Mouse (Mus musculus) liver, embryonic 14.5 days (tissue): ENCODE results near the gene Mfsd4a. TPM values are rescaled to one million over a fixed set of nuclear protein-coding genes. Genes with fewer than 3 reads are reported as not detected.

ENCODE experiments used
- ATAC-seq: fragments of 200-750 bp; cut with Nextera tagmentation; 2 replicates; pipeline ENCODE4 v1.8.0; 2017; ENCODE audit warnings: moderate number of reproducible peaks, mild to moderate bottlenecking, moderate library complexity; ENCODE audit not compliant: insufficient read depth
- DNase-seq, 3 experiments: peaks; one replicate each; pipeline ENCODE4 v3.0.0-alpha.2; 2012 to 2013; ENCODE audit warnings: low read depth in 3 of 3, low spot score in 3 of 3
- H3K27ac ChIP-seq: fragments of 300-500 bp; sonication (generic); 2 replicates; pipeline ENCODE4 v1.5.1; 2014; ENCODE audit warnings: moderate library complexity, mild to moderate bottlenecking, control low read depth, inconsistent platforms
- H3K27me3 ChIP-seq: fragments of 300-500 bp; sonication (generic); 2 replicates; pipeline ENCODE4 v1.6.1; 2014; ENCODE audit warnings: mild to moderate bottlenecking, low read length, moderate library complexity; ENCODE audit not compliant: control insufficient read depth, insufficient read depth
- H3K36me3 ChIP-seq: fragments of 300-500 bp; sonication (generic); replicated peaks from 2 replicates; pipeline ENCODE4 v1.6.1; 2014; ENCODE audit warnings: low read depth; ENCODE audit not compliant: control insufficient read depth, insufficient read depth
- H3K4me1 ChIP-seq, 2 experiments: fragments of 200-500 bp in 1 of 2; fragments of 300-500 bp in 1 of 2; sonication (generic) in 1 of 2; replicated peaks; 2 replicates each; pipeline ENCODE4 v1.6.1; 2012 to 2014; ENCODE audit warnings: antibody characterized with exemption in 1 of 2, inconsistent platforms in 1 of 2, low read length in 1 of 2; ENCODE audit not compliant: control insufficient read depth in 2 of 2, insufficient read depth in 2 of 2
- H3K4me2 ChIP-seq: fragments of 300-500 bp; sonication (generic); 2 replicates; pipeline ENCODE4 v1.6.1; 2014; ENCODE audit warnings: low read depth, mild to moderate bottlenecking, control low read depth, moderate library complexity
- H3K4me3 ChIP-seq, 2 experiments: fragments of 200-500 bp in 1 of 2; fragments of 300-500 bp in 1 of 2; sonication (generic) in 1 of 2; 2 replicates each; pipeline ENCODE4 v1.5.1; 2012 to 2014; ENCODE audit warnings: low read depth in 2 of 2, low read length in 2 of 2, mild to moderate bottlenecking in 2 of 2, control low read depth in 1 of 2, inconsistent platforms in 1 of 2, moderate library complexity in 1 of 2; ENCODE audit not compliant: insufficient read depth in 1 of 2
- H3K9ac ChIP-seq: fragments of 300-500 bp; sonication (generic); replicated peaks from 2 replicates; pipeline ENCODE4 v1.6.1; 2014; ENCODE audit warnings: mild to moderate bottlenecking, control low read depth, moderate library complexity
- H3K9me3 ChIP-seq: fragments of 300-500 bp; sonication (generic); 2 replicates; pipeline ENCODE4 v1.6.1; 2016; ENCODE audit warnings: low read length, mixed read lengths; ENCODE audit not compliant: control insufficient read depth
- CTCF ChIP-seq: IDR thresholded peaks from 2 replicates; pipeline ENCODE4 v1.5.1; 2016; ENCODE audit warnings: antibody characterized with exemption, low read depth, control low read depth
- EP300 ChIP-seq: IDR thresholded peaks from 2 replicates; pipeline ENCODE4 v1.6.1; 2016; ENCODE audit warnings: antibody characterized with exemption, low read depth
- WGBS: fragments of 180-500 bp; shearing (Covaris S2); extraction: QIAGEN DNeasy Blood & Tissue Kit; methylation state at CpG from one replicate; pipeline ENCODE4 v1.1.7; 2014; ENCODE audit not compliant: insufficient replicate concordance; 5-methylcytosine and 5-hydroxymethylcytosine counted together
- polyA plus RNA-seq, 2 experiments: library from polyadenylated mRNA; depleted of rRNA in 1 of 2; stranded (reverse) in 1 of 2; unstranded in 1 of 2; fragments of >200 nt; fragmentation: Nextera tagmentation in 1 of 2; extraction: Ambion mirVana in 1 of 2; gene quantifications; 2 replicates each; pipeline versions ENCODE4 v1.2.1 to v1.2.3; 2012 to 2014

Mfsd4a gene
- polyA plus RNA-seq, 2 experiments: 0.02 to 2.6 TPM

DNA sequence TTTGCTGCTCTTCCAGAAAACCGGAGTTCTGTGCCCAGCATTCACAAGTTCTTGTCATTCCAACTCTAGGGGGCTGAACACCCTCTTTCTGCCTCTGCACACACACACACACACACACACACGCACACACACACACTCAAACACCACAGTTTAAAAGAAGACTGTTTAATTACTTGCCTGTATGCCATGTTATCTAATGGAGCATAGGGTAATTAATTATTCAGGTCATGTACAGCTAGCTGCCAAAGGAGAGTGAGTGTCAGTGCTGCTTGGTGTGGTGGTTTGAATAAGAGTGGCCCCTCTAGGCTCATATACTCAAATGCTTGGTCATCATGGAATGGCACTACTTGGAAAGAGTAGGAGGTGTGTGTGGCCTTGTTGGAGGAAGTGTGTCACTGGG lies 84.1 kb downstream of the Mfsd4a start:
- DNase-seq (no peak), ATAC-seq (no peak)
- H3K27ac ChIP-seq: no peak overlapping the region
- H3K4me3 ChIP-seq: no peak overlapping the region
- H3K36me3 ChIP-seq: no peaks in the 10 kb centered on the region
- no peak overlapping the region for H3K9ac ChIP-seq
- 60% methylated on average over 2 of the region's 2 CpGs for WGBS
- no peak overlapping the region for H3K4me2 ChIP-seq
- H3K27me3 ChIP-seq: no peaks in the 10 kb centered on the region
- H3K4me1 ChIP-seq: no peaks in the 10 kb centered on the region
- TF ChIP-seq EP300 (no peak), CTCF (no peak)
- no peaks in the 10 kb centered on the region for H3K9me3 ChIP-seq

DNA sequence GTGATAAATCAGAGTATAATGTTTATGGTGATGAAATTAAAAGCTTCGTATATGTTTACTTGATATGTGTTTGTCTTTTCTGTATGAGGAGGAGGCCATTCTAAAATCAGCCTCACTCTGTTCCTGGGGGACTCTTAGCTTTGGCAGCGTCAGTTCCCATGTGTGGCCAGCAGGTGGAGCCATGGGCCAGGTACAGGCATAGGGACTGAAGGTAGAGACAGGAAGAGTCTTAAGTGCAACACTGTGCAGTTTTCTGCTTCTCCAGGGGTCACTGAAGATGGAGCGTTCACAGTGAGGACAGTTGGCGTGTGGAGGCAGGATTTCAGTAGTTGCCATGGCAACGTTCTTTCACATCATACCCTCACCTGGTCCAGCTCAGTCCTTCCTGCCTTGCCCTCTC lies 85.0 kb downstream of the Mfsd4a start:
- H3K27me3 ChIP-seq: no peaks in the 10 kb centered on the region
- no peak overlapping the region for H3K4me3 ChIP-seq
- no peak overlapping the region for H3K9ac ChIP-seq
- DNase-seq (peak; percentile 30 to 54 (median 45)), ATAC-seq (no peak)
- H3K27ac ChIP-seq: no peak overlapping the region
- H3K9me3 ChIP-seq: no peaks in the 10 kb centered on the region
- WGBS: 4% methylated on average over 5 of the region's 5 CpGs
- no peaks in the 10 kb centered on the region for H3K4me1 ChIP-seq
- H3K36me3 ChIP-seq: no peaks in the 10 kb centered on the region
- peak; percentile 98 for TF ChIP-seq CTCF
- TF ChIP-seq EP300: no peak
- no peak overlapping the region for H3K4me2 ChIP-seq

DNA sequence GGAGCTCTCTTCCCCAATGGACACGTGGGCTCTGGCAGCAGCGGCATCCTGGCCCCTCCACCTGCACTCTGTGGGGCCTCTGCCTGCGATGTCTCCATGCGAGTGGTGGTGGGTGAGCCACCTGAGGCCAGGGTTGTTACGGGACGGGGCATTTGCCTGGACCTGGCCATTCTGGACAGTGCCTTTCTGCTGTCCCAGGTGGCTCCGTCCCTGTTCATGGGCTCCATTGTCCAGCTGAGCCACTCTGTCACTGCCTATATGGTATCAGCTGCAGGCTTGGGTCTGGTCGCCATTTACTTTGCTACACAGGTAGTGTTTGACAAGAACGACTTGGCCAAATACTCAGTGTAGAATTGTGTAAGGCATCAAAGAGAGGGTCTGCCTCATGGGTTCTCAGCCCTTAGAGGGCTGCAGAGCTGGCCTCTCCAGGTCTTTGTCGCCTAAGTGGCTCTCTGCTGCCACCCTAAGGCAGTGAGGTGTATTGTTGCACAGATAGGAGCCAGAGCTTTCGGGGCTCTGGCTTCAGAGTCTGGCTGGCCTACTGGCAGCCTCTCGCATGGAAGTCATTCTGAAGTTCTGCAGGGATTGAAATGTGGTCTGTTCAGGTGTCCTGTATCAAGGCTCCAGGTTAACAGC lies 86.4 kb downstream of the Mfsd4a start:
- ATAC-seq (peak; percentile 47; the same call in 1 of the 2 replicates), DNase-seq (peak; percentile 44 to 54 (median 46))
- Histone ChIP-seq H3K9me3 (no peaks in the 10 kb centered on the region), H3K4me2 (no peak overlapping the region), H3K4me1 (no peaks in the 10 kb centered on the region), H3K27me3 (no peaks in the 10 kb centered on the region), H3K27ac (no peak overlapping the region), H3K9ac (no peak overlapping the region), H3K4me3 (no peak overlapping the region), H3K36me3 (no peaks in the 10 kb centered on the region)
- TF ChIP-seq CTCF (peak; percentile 95), EP300 (no peak)
- WGBS: 40% methylated on average over 12 of the region's 12 CpGs

DNA sequence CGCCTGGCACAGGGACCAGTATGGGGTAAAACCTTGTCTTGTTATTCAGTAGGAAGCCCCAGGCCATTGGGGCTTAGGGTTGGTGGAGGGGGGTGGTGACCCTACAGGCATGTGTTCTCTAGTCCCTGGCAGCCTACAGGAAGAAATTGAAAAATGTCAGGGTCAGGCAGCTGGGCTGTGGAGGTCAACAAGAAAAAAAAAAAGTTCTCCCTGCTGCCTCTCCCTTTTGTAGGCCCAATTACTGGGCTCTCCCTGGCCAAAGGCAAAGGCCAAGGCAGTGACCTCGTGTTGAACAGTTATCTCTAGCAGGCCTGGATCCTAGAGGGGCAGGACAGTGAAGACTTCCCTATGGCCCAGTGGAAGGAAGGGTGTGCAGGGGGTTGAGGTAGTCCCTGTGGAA lies 87.4 kb downstream of the Mfsd4a start:
- Histone ChIP-seq H3K4me1 (no peaks in the 10 kb centered on the region), H3K4me2 (no peak overlapping the region), H3K36me3 (no peaks in the 10 kb centered on the region), H3K9ac (no peak overlapping the region), H3K27ac (no peak overlapping the region), H3K9me3 (no peaks in the 10 kb centered on the region), H3K4me3 (no peak overlapping the region), H3K27me3 (no peaks in the 10 kb centered on the region)
- no peak for ATAC-seq
- TF ChIP-seq EP300: no peak
- no peak for TF ChIP-seq CTCF
- DNase-seq: no peak
- WGBS: 26% methylated on average over 2 of the region's 2 CpGs

DNA sequence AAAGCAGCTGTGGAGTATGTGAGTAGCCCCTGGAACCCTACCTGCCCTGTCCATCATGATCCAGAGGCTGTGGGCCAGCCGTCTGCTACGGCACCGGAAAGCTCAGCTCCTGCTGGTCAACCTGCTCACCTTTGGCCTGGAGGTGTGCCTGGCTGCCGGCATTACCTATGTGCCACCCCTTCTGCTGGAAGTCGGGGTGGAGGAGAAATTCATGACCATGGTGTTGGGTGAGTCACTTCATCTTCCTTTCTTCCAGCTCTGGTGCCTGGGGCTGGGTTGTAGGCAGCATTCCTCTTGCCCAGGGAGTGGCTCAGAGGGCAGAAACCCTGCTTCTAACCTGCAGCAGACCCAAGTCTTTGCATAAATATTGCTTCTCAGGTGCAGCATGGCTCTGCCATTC lies 91.0 kb downstream of the Mfsd4a start:
- no peak for TF ChIP-seq CTCF
- TF ChIP-seq EP300: no peak
- Histone ChIP-seq H3K36me3 (no peaks in the 10 kb centered on the region), H3K4me2 (no peak overlapping the region), H3K27ac (no peak overlapping the region), H3K9me3 (no peaks in the 10 kb centered on the region), H3K4me1 (peaks cover 0 to 4% of the 10 kb centered on the region in 2 experiments; a peak in 2 of 4 replicates), H3K27me3 (no peaks in the 10 kb centered on the region), H3K4me3 (no peak overlapping the region), H3K9ac (no peak overlapping the region)
- no peak for DNase-seq
- 68% methylated on average over 5 of the region's 5 CpGs for WGBS
- no peak for ATAC-seq
